Mouse (Mus musculus) cortical plate, adult 2 months (tissue): Measurements from ENCODE around the gene Wbp2.

Experiments used
- CTCF ChIP-seq: fragments of 200-500 bp; IDR thresholded peaks from 2 replicates; pipeline ENCODE4 v1.5.1; 2011; ENCODE audit warnings: mild to moderate bottlenecking, control low read depth, low read length; ENCODE audit not compliant: insufficient read depth; ENCODE audit errors: extremely low read depth
- POLR2A ChIP-seq: fragments of 200-500 bp; IDR thresholded peaks from 2 replicates; pipeline ENCODE4 v1.6.1; 2011; ENCODE audit warnings: mild to moderate bottlenecking, low read length, control low read depth; ENCODE audit not compliant: insufficient read depth; ENCODE audit errors: extremely low read depth

GRCm38 (mm10) chr11:116101931-116102381, 15.2 kb upstream of the Wbp2 start:
- TF ChIP-seq CTCF (no peak), POLR2A (no peak)
